Mouse (Mus musculus) heart, postnatal 36 days (tissue): ENCODE data around the gene Amz2. TPM values are rescaled to one million over a fixed set of nuclear protein-coding genes. Genes with fewer than 3 reads are reported as not detected.
"Not testable (repeated sequence)": the region's sequence is repeated elsewhere in the genome, so short reads cannot be mapped to it uniquely, and the experiment has no call there.

ENCODE experiments used
- DNase-seq, 2 experiments: peaks; one replicate each; pipeline ENCODE4 v3.0.0; 2021 to 2022
- intact Hi-C: fragments of 180-260 bp; cut with DNase I; formaldehyde crosslinking; loops from one replicate; pipeline ENCODE4 v1.15.1; 2025
- microRNA-seq, 2 experiments: library from miRNA; unstranded; fragments of <30 nt; microRNA quantifications; one replicate each; pipeline ENCODE4 v1.2.0; 2021; ENCODE audit warnings: borderline number of aligned reads in 2 of 2
- total RNA-seq, 2 experiments: library from RNA; stranded (reverse); gene quantifications; 2 replicates each; pipeline ENCODE4 v1.2.3; 2021

Amz2 gene
- total RNA-seq, 2 experiments from 2014 or later, result 51.9 to 56.7 TPM

GRCm38 (mm10) chr11:109489763-109490162 lies 64.0 kb downstream of the Amz2 start:
- intact Hi-C loops, result no loop called here

GRCm38 (mm10) chr11:109491844-109492243 lies 66.1 kb downstream of the Amz2 start:
- intact Hi-C loops, result no loop called here
- DNase-seq, result no peak

More at GRCm38 (mm10) chr11:109489763-109490162, 64.0 kb downstream of the Amz2 start:
- no peak for DNase-seq

- DNase-seq, intact Hi-C loops: not testable (repeated sequence)
These were observed 67.2 kb downstream of the Amz2 start for GRCm38 (mm10) chr11:109492847-109493464.

- intact Hi-C loops, result loop anchor here (5.0 kb wide), 1 partner anchor 62 kb away; no protein-coding TSS in a partner anchor
- DNase-seq, result no peak
These were observed 69.4 kb downstream of the Amz2 start for GRCm38 (mm10) chr11:109494890-109495770.

GRCm38 (mm10) chr11:109495771-109496474 lies 70.2 kb downstream of the Amz2 start:
- intact Hi-C loops, result loop anchor here (2.0 to 5.0 kb wide), 2 partner anchors 21 to 61 kb away; no protein-coding TSS in a partner anchor
- DNase-seq, result no peak

- no peak for DNase-seq
- intact Hi-C loops, result loop anchor here (2.0 to 5.0 kb wide), 2 partner anchors 22 to 61 kb away; no protein-coding TSS in a partner anchor
These were observed 70.8 kb downstream of the Amz2 start for GRCm38 (mm10) chr11:109496475-109496993.

- intact Hi-C loops, result loop anchor here (2.0 to 5.0 kb wide), 2 partner anchors 22 to 60 kb away; no protein-coding TSS in a partner anchor
- DNase-seq, result no peak
These were observed 71.4 kb downstream of the Amz2 start for GRCm38 (mm10) chr11:109496996-109497714.

- no peak for DNase-seq
- intact Hi-C loops, result loop anchor here (2.0 to 5.0 kb wide), 3 partner anchors 23 to 71 kb away; no protein-coding TSS in a partner anchor
These were observed 72.2 kb downstream of the Amz2 start for GRCm38 (mm10) chr11:109497990-109498389.

GRCm38 (mm10) chr11:109500206-109500605 lies 74.5 kb downstream of the Amz2 start:
- DNase-seq, result peak; percentile 24 to 33
- intact Hi-C loops, result no loop called here

Small RNAs within 50 kb of the gene (microRNA-seq; reads per million reads assigned to microRNA genes)
- 0 reads per million in 2 experiments for gene Gm25540

Other genes with a start within 250 kb of the Amz2 start
- under 1 TPM in 1 of 2 experiments, not detected in 1; 0.14 TPM for gene Rgs9, start 127.8 kb upstream of the Amz2 start, total RNA-seq
- gene Gna13, start 63.1 kb upstream of the Amz2 start, total RNA-seq, result 10 to 100 TPM; 33.7 to 34.2 TPM
- gene 9930022D16Rik, start 12.0 kb upstream of the Amz2 start, total RNA-seq, result not detected
- gene Arsg, start 47.4 kb downstream of the Amz2 start, total RNA-seq, result 1 to 10 TPM; 1.4 to 1.9 TPM
- 1 to 10 TPM; 5.5 to 7.4 TPM for gene Slc16a6, start 47.7 kb downstream of the Amz2 start, total RNA-seq
- gene Wipi1, start 186.0 kb downstream of the Amz2 start, total RNA-seq, result 100 to 1,000 TPM; 116 TPM
- gene Prkar1a, start 223.5 kb downstream of the Amz2 start, total RNA-seq, result 100 to 1,000 TPM; 309 to 323 TPM